Mouse (Mus musculus) erythroblast, embryonic 14.5 days (primary cell): Measurements from ENCODE around the gene Gm37240.

Experiments used
- GATA1 ChIP-seq: IDR thresholded peaks from 2 replicates; pipeline ENCODE4 v1.6.1; 2012; ENCODE audit warnings: low read length, inconsistent platforms, mixed read lengths
- TAL1 ChIP-seq: IDR thresholded peaks from 3 replicates; pipeline ENCODE4 v1.6.1; 2012; ENCODE audit warnings: low read length, inconsistent platforms, mixed read lengths

DNA sequence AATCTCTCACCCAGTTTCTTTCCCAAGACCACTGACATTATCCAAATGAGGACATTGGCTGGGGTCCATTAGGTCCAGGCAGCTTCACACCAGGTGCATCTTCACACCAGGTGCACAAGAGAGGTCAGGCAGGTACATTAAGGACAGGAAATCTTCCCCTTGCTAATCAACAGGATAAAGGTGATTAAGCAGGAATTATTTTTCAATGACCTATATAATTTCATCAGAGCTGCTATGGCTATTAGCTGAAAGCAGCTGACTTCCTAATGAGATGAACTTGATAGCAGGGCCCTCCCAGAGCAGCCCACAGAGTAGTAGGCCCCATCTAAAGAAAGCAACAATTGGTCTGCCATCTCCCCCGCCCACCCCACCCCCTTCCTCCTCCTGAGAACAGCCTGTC is 1.4 kb downstream of the Gm37240 start:
- TF ChIP-seq TAL1 (no peak), GATA1 (no peak)
